Mouse (Mus musculus) frontal cortex, postnatal 14 days (tissue): ENCODE measurements around the gene Tmbim4.
"Not testable (repeated sequence)": the region's sequence is repeated elsewhere in the genome, so short reads cannot be mapped to it uniquely, and the experiment has no call there.

Experiments used
- DNase-seq, 2 experiments: peaks; one replicate each; pipeline ENCODE4 v3.0.0; 2022; ENCODE audit warnings: low spot score in 2 of 2

Tmbim4 gene

DNA sequence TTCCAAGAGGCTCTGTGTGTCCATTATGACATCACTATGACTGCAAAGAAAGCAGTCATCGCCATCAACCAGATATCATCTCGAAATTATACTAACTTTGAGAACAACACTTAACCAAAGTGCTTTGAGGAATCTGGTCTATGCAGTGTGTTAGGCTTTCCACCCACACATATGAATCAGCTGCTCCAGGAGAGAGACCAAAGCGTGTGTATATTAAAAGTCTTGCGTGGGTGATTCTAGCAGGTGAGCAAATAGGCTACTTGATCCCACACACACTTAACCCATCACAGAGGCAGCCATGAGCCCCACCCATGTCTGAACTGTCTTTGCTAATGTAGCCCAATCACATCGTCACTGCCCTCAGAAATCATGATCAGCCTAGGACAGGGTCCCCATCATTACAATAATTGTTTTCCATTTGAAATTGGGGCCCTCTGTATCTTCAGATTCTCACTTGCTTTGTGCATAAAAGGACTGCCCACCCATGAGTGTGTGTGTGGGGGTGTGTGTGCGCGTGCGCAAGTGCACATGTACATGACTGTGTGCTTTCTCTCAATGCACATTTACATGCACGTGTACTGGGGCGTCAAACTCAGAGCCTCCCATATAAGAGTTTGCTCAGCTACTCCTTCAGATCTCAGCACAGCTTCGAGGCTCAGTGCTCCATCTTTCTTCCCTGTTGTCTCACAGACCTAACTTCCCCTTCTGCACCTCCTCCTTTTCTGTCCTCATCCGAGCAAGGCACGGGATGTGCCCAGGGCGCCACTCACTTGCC lies 4.1 kb upstream of the Tmbim4 start:
- no peak for DNase-seq

DNA sequence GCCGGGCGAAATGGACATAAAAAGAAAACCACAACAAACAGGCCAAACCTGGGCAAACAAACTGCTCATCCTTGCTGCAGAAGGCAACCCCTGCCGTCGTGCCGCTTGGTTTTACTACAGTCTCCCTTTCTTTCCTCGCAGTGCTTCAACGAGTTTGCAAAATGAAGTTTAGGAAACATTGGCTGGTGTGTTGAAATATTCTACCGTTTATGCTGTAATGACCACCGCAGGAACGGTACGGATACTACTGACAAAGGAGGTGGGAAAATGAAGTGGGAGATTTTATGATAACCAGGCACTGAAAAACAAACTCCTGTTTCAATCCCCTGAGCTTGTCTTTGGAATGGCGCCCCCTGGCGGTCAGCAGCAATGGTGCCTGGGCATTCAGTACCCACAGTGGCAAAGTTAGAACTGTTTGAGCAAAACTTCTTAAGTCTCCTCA lies 592 bp downstream of the Tmbim4 start, which contains the start of gene Irak3:
Irak3 (minus strand) TSS at position 170 of the 442 bp plus-strand sequence.
- DNase-seq = peak; percentile 25 to 73

DNA sequence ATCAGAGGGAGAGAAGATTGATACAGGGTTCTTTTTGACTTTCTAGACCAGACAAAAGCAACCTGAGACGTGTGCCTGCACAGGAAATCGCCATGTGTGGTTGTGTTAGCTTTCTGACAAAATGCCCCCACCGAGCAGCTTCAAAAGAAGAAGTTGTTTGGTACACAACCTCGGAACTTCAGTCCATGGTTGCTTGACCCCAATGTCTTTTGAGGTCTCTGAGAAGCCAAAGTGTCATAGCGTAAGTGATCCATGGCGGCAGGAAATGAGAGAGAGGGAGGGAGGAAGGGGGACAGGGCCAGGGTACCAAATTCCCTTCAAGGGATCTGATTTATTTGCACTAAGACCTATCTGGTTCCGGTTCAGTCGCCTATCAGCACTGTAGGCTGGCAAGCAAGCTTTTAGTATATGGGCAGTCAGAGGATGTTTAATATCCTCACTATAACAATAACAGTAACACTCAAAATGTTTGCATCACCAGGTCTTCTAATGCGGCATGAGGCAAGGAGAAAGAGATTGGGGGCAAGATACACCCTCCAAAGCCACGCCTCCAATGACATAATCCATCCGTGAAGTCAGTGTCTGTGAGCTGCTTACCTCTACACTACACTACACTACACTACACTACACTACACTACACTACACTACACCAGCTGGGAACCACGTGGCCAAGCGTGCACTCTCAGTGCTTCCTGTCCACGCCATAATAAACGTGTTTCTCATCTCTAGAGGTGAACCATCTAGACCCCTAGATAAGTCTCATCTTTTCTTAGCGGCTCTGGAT lies 1.3 kb downstream of the Tmbim4 start:
- DNase-seq = no peak

DNA sequence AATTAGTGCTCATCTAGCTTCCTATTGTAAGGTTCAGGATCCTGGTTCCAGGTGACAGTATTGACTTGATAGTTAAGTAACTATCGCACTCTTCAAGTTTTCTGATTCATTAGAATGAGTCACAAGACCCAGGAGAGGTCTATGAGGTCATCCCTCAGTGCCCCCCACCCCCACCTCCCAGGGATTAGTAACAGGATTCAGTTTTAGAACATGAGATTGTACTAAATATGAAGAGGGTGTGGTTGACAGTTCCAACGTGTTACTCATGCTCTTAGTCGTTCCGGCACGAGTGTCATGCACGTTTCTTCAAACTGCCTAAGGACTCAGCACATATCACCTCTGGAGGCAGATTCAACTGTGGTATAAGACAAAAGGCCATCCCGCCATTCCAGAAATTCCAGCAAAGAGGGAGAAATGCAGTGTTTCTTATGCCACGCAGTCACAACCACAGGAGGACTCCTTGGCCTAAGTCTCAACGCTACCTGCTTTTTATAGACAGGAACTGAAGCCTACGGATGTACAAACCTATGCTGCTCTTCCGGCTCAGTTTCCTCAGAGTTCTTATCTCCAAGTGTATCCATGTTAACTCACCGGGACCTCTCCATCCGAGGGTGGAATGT lies 3.3 kb downstream of the Tmbim4 start:
- no peak for DNase-seq

DNA sequence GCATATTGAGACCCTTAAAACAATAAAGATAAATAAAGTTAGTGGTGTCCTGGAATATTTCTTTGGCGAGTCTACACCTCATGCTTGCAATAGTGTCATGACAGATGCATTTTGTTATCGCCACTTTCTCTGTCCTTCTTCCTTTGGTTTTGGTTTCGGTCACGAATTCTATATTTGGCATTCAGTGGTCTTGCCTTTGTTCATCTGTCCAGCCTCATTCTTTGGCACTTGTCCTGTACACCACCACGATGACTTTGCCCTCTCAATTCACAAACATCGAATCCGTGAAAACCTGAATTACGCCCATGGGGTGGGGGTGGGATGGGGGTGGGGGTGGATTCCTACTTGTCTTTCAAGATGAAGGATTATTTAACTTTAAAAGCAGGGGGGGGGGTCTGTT lies 6.6 kb downstream of the Tmbim4 start:
- DNase-seq = no peak

DNA sequence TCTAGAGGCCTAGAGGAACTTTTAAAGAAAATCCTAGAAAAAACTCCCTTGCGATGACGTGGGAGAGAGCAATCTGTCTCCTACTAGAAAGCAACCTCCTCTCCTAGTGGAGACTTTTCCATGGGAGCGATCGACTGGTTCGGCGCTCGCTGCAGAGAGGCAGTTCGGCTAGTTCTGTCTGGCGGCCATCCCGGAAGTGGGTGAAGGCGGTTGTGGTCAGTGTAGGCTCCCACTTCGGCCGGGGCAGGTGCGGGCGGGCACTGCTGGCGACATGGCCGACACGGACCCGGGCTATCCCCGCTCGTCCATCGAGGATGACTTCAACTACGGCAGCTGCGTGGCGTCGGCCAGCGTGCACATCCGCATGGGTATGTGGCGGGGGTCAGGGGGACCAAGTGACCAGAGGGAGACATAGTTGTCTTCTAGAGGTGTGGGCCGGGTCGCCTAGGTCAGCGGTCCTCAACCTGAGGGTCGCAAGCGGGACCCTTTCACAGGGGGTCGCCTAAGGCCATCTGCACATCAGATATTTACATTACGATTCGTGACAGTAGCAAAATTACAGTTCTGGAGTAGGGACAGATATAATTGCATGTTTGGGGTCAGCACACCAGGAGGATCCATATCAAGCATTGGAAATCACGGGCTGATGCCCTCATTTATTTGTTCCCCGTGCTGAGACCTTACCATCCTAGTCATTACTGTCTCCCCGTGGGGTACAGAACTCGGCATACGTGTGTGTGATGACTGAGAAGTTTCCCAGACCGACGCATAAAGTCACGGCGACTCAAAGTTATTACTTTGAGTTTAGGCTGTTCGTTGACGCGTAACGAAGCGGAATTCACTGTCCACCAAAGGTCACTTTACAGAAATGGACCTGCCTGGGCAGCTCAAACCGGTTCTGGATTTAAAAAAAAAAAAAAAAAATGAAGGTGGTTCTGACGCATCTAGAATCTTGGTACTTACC lies 7.5 kb downstream of the Tmbim4 start:
- peak; percentile 81 to 83 for DNase-seq

DNA sequence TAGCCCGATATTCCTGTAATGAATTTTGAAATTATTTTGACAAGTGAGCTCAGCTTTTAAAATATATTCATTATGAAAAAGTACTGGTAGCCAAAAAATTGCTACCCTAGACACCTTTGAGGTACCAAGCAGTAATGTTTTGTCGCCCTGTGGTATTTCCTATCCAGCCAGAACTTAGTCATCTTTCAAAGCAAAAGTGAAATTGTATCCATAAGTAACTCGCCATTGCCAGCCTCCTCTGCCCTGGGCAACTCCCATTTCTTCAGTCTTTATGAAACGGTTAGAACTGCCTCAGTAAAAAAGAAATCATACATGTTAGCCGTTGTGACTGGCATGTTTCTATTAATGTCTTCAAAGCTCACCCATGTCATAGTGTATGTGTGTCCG lies 8.1 kb downstream of the Tmbim4 start:
- DNase-seq = no peak

DNA sequence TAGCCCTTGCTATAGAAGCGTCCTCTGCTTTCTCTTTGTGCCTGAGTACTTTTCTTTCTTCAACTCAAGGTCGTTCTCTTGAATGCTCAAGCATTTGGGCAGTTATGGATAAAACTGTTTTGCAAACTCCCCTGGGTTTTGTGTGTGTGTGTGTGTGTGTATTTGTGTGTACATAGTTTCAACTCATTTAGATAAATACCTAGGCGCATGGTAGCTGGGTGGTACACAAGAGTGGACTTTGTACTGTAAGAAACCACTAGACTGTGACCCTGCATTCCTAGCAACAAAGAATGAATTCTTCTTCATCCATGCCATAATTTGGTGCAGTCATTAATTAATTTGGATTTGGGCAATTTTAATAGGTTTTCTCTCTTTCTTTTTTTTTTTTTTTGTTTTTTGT lies 8.7 kb downstream of the Tmbim4 start:
- DNase-seq = no peak

DNA sequence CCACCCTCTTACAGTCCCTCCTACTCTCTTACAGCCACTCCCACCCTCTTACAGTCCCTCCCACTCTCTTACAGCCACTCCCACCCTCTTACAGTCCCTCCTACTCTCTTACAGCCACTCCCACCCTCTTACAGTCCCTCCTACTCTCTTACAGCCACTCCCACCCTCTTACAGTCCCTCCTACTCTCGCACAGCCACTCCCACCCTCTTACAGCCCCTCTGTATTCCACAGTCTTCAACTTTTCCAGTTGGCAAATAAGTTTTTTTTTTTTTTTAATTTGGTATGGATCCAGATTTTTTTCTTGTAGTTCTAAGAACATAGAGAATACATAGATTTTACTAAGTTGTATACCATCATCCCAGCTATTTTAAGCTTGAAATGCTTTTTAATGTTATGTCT lies 15.7 kb downstream of the Tmbim4 start:
- not testable (repeated sequence) for DNase-seq

DNA sequence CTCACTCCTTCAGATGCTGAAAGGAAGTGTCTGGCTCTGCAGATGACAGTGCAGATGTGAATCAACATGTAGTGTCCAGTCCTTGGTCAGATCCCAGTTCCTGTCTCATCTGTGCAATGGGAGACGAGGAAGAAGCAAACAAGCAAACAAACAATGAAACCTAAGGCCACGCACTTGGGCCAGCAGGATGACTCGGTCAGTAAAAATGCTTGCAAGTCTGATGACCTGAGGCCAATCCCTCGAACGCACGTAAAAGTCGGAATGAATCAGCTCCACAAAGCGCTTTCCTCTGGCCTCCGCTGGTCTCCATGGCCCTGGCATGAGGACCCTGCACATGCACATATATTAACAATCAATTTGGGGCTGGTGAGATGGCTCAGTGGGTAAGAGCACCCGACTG lies 17.6 kb downstream of the Tmbim4 start:
- no peak for DNase-seq

DNA sequence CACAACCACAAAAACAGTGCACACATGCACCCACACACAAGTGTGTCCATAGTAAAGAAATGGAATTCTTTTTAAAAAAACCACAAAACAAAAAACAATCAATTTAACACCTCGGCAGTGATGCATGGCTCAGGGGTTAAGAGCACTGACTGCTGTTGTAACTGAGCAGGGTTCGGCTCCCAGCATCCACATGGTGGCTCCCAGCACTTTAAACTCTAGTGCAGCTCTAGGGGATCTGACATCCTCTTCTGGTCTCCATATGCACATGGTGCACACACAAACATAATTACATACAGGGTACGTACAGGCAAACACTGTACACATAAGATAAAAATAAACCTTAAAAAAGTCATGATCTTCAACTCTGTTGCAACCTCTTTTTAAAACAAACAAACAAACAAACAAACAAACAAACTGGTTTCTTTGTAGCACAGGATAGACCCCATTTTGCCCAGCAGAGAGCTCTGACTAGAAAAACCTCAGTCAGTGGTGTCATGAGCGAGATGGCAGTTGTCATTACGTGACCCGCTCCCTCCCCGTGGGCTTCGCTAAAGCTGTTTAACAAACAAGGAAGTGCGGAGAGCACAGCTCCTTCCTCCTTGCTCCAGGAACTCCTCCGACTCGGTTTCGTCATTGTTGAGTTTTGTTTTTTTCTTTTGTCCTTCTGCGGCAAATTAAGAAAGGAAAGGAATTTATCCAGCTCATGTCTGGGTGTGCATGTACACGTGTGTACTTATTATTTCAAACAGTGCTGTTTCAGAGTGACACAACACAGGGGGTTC lies 18.4 kb downstream of the Tmbim4 start:
- DNase-seq = no peak

DNA sequence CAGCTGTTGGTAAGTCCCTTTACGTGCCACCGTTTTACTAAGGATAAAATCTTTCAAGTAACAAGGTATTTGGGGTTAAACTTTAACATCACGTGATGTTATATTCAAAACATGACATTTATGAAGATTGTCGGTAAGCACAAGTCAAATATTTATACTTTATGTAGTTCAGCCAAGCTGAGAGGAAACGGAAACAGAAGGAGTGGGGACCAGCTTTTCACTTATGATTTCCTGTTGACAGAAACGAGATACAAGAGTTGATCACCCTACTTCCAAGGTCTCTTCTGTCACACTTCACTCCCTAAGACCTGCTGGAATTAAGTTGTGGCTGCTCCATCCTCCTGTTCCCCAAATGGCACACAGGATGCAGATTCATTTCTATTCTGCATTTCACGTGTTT lies 19.4 kb downstream of the Tmbim4 start:
- no peak for DNase-seq

DNA sequence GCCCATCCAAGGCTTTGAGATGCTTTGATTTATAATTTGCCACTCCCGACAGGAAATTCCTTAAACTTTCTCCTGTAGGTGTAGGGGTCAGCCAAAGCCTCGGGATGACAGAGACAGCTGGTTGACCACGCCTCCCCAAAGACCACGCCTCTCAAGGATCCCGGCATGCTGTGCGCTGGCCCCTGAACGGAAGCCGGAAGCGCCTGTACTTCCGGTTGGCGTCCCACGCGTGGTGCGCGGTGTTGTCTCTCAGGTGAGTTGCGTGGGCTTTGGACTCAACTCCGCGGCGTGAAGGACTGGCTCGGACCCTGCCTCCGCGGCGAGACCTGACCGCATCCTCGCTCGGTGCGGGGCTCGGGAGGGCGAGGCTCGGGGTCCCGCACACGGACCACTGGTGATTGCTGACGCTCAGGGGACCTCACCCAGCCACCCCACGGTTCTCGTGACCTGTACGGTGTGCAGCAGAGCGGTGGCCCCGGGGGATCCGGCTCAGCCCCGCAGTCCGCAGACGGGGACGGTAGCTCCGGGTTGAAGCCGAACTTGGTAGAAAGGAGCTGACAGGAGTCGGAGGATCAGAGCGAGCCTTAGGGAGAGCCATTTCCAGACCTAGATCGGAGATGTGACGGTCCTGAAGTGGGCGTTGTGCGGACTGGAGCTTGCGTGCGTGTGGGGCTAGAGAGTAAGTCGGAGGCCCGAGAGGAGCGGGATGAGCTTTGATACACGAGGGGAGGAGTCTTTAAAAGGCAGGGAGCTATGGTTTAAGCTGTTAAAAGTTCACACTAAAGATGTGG lies 25.7 kb downstream of the Tmbim4 start, which contains the start of gene Llph:
Llph (plus strand) TSS at position 200 of the 791 bp plus-strand sequence.
- DNase-seq = peak; percentile 58 to 71

DNA sequence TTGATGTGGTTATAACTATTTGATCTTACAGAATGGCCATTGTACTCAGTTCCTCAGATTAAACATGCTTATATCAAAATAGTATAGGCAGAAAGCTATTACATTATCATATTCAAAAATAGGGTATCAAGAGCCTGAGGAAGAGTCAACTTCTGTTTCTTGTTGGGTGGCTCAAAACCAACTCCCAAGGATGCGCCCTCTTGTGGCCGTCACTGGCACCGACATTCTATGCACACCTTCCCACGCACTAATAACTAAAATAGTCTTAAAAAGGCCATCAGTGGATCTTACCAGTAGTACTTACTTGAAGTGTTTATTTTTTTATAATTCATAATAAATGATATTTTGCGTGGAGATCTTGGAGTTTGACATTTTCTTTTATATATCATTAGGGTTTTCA lies 30.3 kb downstream of the Tmbim4 start:
- DNase-seq = peak in 1 of 2 experiments; percentile 25

DNA sequence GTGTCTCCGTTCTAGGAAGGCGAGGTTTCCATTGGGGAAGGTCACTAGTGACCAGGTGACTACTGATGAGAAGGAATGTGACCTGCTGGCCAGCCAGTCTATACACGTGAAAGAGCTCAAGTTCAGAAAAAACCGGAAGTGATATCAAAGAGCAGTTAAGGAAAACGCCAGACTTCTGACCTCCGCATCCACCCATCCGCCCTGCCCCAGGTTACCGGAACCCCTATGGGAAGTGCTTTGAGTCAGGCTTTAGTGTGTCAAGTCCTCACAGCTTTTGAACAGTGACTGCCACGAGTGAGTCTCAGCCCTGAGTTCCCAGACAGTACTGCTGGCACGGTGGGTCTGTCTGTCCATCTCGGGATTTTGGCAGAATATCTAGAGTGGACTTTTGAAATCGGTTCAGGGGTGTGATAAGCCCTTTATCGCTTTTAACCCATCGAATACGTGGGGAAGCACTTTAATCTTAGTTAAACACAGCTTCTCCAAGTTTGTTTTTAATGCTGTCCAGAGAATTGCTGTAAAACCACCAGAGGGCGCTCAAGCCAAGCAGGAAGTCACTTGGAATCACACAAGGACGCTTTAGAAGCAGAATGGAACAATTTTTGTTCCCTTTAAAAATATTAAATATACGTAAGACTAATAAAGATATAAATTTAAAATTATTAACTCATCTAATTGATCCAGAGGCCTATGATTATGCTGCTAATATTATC lies 32.4 kb downstream of the Tmbim4 start:
- DNase-seq = peak; percentile 12 to 53

DNA sequence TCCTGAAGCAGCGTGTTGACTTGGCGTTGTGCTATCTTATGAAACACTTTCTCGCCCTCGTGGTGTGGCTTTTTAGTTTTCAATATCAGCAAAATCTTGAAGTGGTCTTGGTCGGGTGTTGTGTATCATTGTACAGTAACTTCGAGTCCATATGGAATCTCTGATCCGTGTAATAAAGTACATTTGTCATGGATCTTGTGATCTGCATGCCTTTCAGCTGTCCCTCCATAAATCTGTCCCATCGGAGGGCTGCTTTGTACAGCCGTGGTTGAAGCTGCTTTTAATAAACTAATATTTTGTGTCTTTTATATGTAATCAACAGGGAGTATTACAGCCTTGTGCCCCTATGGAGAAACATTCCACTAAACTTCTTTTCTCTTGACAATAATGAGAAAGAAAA lies 35.5 kb downstream of the Tmbim4 start:
- no peak for DNase-seq

DNA sequence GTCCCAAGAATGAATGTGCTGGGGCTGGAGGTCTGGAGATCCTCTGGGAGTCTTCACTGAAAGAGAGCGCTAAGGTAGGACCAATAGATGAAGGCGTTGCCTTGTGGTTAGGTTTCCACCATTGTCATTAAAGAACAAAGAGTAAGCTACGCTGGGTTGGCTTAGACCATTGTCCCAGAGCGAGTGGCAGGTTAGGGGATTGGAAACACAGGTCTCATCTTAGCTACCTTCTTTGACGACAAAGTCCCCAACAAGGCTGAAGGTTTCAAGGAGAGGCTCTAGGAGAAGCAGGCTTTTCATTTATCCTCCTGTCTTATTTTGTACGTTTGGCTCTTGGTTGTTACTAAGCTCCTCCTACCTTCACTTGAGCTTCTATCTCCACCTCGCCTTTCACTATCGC lies 36.9 kb downstream of the Tmbim4 start:
- DNase-seq = no peak

DNA sequence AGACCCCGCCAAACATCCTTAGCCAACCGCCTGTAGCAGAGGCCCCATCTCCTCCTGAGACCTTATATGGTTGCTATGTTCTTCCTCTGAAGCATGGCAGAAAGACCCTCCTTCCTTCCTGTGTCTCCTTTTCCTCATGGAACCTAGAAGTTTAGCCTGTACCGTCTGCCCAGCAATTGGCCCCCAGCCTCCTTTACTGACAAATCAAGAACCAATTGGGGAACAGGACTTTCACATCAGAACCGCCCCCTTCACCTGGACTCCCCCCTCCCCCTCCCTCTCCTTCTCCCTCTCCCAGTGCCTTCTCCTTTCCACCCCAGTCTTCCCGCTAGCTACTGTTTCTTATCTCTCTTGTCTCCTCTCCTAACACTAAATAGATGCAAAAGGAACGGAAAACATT lies 38.1 kb downstream of the Tmbim4 start:
- DNase-seq = no peak

DNA sequence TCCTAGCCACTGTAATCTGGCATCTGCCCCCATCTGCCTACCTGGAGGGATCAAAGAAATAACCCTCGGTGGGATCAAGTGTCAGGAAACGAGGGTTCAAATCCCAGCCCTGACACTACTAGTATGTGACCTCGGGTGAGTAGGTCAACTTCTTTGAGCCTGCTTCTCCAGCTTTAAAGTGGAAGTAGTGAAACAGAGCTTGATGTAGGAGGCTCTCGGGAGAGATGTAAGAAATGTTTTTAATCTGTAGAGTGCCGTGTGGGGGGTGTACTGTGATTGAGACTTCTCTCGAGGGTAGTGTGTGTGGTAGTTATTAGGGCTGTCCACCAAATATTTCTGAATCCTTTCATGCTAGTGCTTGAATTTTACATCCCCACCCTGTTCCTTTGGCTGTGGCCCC lies 41.0 kb downstream of the Tmbim4 start:
- no peak for DNase-seq
